Mouse (Mus musculus) T-helper 17 cell (primary cell): ENCODE measurements around the gene Pou4f1.

Experiments used
- in situ Hi-C, 2 experiments: fragments of 300-600 bp; cut with MboI, MseI; formaldehyde crosslinking; loops; 1 replicate in 1 of 2; 2 replicates in 1 of 2; pipeline ENCODE4 v1.15.1; 2025; ENCODE audit warnings: high pct_unique_total_duplicates in 2 of 2

Gene Pou4f1

DNA sequence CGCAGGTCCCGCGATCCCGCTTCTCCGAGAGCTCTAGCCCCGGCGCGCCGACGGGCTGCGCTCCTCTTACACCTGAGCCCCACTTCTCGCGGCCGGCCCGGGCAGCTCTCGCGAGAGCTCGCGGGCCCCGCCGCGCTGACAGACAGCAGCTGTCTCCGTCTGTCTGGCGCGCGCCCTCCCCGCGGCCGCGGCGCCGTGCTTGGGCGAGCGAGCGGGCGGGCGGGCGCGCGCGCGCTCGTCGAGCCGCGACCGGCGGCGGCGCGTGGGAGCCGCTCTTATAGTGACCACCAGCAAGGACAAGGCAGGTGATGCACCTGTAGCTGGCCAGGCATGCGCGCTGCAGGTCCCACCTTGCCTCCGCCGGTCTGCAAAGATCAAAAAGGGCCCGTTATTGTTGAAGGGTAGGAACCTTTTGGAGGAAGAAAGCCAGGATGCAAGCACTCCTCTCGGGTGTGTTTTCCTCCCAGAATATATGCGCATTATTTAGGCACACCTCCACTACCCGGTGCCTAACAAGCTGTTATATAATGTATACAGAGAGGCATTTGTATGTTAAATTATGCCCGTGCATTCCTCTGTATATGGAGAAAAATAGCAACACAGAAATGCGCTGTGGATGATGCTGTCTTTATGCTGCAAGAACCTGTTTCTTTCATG lies at the start of gene Pou4f1:
Gene Pou4f1 (minus strand): TSS at position 34 of the 657 bp plus-strand sequence.
- in situ Hi-C loops: loop anchor here (5.0 to 25.0 kb wide), 4 partner anchors 54 to 1431 kb away; partner anchors contain the start of genes Acod1 (in 1 of the 2) and Rnf219 (in 1 of the 2)

DNA sequence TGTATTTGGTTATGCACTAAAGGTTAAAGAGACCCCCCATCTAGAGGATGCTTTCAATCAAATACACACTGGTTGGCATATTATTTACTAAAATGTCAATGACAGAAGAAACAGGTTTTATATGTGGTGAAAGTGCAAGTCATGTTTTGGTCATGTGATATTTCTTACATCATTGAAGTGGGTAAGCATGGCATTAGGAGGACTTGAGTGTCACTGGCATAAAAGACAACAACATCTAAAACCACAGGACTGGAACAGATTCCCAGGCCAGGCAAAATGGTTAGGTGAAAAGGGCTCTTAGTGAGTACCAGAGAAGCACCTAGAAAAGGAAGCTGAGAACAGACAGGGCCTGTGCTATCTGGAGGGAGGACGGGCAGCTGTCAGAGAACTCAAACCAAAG lies 43.9 kb upstream of the Pou4f1 start:
- in situ Hi-C loops: loop anchor here (5.0 to 25.0 kb wide), 3 partner anchors 596 to 1101 kb away; partner anchors contain the start of gene Slain1 (in 1 of the 2)

DNA sequence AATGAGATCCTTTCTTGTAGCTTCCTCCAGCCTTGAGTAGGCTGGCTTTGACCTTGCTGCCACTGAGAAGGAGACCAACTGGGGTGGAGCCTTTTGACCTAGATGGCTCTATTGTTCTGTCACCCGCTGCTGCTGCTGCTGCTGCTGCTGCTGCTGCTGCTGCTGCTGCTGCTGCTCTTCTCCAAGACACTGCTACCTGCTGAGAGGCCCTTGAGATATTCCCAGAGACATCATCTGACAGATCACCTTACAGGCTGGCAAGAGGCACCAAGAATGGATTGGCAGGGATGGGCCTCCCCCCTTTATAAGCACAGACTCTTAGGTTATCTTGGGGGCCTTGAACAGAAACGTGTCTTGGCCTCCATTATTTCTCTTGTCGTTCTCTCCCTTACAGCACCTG lies 35.0 kb upstream of the Pou4f1 start:
- in situ Hi-C loops: loop anchor here (25.0 kb wide), 2 partner anchors 840 to 1110 kb away; partner anchors contain the start of gene Slain1 (in 1 of the 2)

DNA sequence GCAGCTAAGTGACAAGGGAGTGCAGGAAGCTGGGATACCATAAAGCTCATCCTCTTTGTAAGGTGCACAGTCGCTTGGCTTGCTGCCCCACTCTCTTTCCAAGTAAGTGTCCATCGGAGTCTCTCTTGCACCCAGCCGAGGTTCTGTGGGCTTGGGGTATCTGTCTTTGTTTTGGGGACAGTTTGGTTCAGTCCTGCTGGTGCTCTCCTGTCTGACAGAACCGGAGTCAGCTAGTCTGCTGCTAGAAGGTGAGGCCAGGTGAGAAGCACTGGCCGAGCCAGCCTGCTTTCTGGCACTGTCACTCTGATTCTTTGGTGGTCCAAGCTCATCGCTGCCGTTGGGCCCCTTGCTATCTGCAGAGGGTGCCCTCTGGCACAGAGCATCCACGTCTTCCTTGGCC lies 12.0 kb upstream of the Pou4f1 start:
- in situ Hi-C loops: loop anchor here (25.0 kb wide), 2 partner anchors 608 to 1392 kb away; partner anchors contain the start of gene Fbxl3 (in 1 of the 2)

DNA sequence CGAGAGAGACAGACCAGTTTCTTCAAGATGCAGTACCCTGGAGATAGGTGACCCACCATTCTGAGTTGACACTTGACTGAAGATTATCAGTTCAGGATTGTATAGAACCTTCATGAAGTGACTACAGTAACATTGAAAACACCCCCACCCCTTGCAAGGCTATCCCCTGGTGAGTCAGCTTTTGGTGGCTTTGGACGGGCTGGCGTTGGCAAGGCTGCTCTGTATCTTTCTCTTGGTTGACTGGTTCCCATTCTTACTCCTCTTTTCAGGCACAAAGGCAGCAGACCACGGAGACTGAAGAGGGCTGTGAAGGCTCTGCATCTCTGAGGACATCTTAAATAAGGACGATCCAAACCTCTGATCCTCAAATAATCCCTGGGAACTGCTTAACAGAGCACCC lies 10.8 kb upstream of the Pou4f1 start:
- in situ Hi-C loops: loop anchor here (25.0 kb wide), 2 partner anchors 609 to 1391 kb away; partner anchors contain the start of gene Fbxl3 (in 1 of the 2)

DNA sequence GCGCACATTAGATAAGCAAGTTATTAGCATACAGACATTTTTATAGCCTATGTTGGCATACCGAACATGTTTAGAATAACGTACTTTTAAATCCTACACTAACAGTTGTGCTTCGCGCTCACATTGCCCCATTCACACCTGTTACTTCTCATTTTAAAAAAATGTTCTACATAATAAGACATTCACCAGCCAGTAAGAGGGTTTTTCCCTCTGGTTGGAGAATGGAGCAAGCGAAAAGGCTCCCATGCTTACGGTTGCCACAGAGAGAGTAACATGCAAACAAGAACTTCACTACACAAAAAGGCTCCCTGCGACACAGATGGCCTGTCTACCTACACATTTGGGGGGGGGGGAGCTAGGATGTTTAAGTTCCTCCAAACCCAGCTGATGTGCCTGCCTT lies 9.8 kb upstream of the Pou4f1 start:
- in situ Hi-C loops: loop anchor here (25.0 kb wide), 2 partner anchors 610 to 1390 kb away; partner anchors contain the start of gene Fbxl3 (in 1 of the 2)

DNA sequence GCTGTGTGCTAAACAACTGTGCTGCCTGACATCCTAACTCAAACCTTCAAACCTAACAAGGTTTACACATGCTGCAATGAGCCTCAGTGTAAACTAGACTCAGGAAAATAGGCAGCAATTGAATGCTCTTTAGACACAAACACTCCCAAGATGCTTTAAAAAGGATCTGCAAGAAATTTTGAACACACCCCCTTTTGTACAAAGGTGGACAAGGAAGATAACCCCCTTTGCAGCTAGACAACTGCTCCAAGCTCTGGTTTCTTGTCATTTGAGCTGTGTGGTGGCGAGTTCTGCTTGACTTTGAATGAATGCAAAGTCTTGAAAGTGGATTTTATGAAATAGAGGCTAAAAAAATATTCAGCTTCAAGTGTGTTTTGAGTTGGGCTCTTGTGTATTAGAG lies 7.6 kb upstream of the Pou4f1 start:
- in situ Hi-C loops: loop anchor here (25.0 kb wide), 2 partner anchors 612 to 1388 kb away; partner anchors contain the start of gene Fbxl3 (in 1 of the 2)

DNA sequence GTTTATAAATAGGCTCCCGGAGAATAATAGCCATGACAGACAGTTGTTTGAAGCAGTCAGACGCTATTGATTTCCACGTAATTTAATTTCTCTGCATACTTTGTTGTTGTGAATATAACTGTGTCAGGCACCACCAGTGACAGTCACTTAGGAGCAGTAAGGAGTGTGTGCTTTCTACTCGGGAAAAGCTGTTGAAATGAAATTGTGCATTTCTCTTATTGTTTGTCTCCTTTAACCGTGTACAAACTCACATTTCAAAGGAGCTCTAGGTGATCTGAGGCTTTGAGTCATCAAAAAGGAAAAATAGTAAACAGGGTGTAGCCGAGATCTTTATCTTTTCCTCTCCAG lies 798 bp upstream of the Pou4f1 start:
- in situ Hi-C loops: loop anchor here (5.0 to 25.0 kb wide), 4 partner anchors 54 to 1431 kb away; partner anchors contain the start of genes Acod1 (in 1 of the 2) and Rnf219 (in 1 of the 2)

DNA sequence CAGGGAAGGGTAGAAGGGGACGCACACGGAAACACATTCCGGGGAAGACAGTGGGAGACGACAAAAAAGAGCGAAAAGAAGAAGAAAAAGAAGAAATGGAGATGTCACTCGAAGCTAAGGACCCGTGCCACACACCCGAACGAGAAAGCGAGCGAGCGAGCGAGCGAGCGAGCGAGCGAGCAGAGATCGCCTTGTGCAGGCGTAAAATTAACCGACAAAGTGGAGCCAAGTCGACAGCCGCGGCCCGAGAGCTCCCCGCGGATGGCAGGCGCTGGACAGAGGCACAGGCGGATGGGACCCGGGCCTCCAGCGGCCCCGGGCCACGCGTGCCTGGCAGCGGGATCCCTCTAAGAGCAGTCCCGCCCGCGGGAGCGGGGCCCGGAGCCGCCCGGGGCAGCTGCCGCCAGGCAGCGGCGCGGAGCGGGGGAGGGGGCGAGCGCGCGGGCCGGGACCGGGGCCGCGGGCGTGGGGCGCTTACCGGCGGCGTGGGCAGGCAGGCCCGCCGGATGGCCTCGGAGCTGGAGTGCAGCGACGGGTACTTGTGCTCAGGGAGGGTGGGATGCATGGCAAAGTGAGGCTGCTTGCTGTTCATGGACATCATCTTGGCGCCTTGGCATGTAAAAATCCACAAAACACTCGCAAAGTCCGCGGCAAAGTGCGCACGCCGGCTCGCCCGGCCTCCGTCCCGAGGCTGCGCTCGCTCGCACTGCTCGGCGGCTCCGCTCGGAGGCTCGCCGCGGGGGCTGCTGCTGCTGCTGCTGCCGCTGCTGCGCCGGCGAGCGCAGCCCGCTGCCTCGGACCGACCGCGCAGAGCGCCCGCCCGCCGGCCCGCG lies 450 bp downstream of the Pou4f1 start:
- in situ Hi-C loops: loop anchor here (5.0 to 25.0 kb wide), 4 partner anchors 55 to 1430 kb away; partner anchors contain the start of genes Acod1 (in 1 of the 2) and Rnf219 (in 1 of the 2)

DNA sequence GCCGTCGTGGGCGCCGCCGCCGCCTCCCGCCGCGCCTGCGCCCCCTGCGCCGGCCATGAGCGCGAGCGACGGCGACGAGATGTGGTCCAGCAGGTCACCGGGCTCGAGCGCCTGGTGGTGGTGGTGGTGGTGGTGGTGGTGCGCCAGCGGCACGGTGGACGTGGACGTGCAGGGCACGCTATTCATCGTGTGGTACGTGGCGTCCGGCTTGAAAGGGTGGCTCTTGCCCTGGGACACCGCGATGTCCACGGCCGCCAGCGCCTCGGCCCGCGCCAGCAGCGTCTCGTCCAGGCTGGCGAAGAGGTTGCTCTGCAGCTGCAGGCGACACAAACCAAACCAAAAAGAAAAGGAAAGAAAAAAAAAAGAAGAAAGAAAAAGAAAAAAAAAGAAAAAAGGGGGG lies 1.2 kb downstream of the Pou4f1 start:
- in situ Hi-C loops: loop anchor here (5.0 to 25.0 kb wide), 4 partner anchors 56 to 1429 kb away; partner anchors contain the start of genes Acod1 (in 1 of the 2) and Rnf219 (in 1 of the 2)

DNA sequence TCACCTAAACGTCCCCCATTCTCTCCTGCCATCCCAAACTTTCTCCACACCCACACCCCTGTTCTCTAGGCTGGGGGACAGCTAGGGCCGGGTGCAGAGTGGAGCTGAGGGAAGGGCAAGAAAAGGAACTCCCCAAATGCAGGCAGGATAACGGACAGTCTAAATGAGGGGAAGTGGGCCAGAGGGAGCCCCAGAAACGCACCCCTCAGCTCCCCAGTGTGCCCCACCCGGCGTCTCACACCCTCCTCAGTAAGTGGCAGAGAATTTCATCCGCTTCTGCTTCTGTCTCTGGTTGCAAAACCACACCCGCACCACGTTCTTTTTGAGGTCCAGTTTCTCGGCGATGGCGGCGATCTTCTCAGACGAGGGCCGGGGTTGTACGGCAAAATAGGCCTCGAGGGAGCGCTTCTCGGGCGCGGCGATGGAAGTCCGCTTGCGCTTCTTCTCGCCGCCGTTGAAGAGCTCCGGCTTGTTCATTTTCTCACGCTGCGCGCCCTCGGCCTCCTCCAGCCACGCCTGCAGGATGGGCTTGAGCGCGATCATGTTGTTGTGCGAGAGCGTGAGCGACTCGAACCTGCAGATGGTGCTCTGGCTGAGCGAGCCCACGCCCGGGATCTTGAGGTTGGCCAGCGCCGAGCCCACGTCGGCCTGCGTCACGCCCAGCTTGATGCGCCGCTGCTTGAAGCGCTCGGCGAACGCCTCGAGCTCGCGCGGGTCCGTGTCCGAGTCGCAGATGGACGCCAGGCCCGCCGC lies 2.1 kb downstream of the Pou4f1 start:
- in situ Hi-C loops: loop anchor here (5.0 to 25.0 kb wide), 4 partner anchors 57 to 1428 kb away; partner anchors contain the start of genes Acod1 (in 1 of the 2) and Rnf219 (in 1 of the 2)

DNA sequence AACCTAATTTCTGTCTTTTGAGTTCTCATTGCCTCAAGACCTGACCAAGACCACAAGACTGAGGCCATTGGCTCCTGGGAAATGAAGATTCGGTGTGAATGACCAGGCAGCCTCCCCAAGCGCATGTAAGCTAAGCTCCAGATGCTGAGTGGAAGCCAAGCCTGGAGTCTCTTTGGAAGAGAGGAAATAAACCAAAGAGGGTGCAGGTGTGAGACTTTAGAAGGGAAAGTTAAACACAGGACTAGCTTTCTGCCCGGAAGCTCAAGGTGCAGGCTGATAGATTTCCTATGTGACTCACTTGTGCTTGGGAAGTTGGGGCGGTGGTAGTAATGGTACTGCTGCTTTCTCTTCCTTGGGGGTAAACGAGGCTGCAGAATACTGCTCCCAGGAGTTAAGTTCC lies 3.0 kb downstream of the Pou4f1 start:
- in situ Hi-C loops: loop anchor here (5.0 to 25.0 kb wide), 4 partner anchors 57 to 1428 kb away; partner anchors contain the start of genes Acod1 (in 1 of the 2) and Rnf219 (in 1 of the 2)

DNA sequence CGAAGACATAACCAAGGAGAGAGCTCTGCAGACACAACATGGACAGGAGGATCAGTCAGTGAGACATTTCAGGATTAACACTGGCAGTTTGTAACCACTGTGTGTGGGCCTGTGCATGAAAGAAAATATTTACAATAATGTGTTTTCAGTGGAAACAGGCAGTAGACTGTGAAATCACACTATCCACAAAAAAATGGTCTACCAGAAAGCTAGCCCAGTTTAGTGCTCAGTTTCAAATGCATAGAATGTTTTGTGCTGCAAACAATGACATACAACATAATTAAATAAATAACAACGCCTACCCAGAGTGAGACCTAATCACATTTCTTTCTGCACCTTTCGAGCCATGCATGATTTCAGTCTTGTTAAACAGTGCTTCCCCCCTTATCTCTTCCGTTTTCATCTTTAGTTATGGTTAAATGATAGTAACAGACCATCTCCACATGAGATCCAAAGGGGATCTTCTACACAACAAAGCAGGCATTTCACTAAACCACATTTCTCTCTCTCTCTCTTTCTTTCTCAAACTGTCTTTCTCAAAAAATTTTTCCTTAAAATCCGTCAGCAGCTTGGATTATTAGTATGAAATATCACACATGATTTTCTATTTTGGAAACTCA lies 4.1 kb downstream of the Pou4f1 start:
- in situ Hi-C loops: loop anchor here in 1 of 2 experiments (25.0 kb wide), 3 partner anchors 751 to 1426 kb away; partner anchors contain the start of gene Acod1

DNA sequence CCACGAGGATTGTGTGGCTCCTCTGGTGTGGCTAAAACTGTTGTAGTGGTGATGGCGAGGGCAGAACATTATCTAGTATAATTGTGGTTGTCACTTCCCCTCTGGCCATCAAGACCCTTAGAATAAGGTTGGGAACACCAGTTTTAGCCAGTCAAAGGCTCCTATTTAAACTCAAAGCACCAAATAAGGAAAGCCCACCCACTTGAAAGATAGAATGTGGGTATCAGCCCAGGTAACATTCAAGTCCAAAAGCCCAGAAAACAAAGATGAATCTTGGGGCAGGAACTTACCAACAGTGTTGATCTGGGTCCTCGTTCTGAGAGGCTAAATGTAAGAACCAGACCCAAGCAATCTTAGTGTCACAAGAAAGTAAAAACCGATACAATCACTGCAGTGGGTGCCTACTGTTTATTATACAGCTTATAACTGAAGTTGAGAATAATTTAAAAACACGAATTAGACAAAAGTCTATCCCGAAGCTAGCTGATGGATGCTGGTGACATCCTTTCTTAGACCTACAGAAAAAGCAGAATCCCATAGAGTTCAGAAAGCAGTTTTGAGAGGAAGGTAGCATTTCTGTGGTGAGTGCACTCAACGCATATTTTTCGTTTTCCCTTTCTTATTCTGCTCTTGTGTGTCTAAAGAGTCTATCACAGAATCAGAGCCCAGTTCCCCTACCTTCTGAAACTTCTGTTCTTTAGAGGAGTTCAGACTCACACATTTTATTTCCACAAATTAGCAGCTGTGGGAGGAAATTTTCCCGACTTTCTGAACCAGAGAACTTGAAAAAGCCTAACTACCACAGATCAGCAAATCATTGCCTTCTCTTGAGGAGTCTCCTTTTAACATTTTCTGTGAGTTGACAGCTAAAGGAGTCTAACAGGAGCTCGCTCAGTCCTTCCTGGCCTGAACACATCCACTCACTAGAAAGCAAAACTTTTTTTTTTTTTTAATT lies 6.2 kb downstream of the Pou4f1 start:
- in situ Hi-C loops: loop anchor here in 1 of 2 experiments (25.0 kb wide), 3 partner anchors 749 to 1424 kb away; partner anchors contain the start of gene Acod1

DNA sequence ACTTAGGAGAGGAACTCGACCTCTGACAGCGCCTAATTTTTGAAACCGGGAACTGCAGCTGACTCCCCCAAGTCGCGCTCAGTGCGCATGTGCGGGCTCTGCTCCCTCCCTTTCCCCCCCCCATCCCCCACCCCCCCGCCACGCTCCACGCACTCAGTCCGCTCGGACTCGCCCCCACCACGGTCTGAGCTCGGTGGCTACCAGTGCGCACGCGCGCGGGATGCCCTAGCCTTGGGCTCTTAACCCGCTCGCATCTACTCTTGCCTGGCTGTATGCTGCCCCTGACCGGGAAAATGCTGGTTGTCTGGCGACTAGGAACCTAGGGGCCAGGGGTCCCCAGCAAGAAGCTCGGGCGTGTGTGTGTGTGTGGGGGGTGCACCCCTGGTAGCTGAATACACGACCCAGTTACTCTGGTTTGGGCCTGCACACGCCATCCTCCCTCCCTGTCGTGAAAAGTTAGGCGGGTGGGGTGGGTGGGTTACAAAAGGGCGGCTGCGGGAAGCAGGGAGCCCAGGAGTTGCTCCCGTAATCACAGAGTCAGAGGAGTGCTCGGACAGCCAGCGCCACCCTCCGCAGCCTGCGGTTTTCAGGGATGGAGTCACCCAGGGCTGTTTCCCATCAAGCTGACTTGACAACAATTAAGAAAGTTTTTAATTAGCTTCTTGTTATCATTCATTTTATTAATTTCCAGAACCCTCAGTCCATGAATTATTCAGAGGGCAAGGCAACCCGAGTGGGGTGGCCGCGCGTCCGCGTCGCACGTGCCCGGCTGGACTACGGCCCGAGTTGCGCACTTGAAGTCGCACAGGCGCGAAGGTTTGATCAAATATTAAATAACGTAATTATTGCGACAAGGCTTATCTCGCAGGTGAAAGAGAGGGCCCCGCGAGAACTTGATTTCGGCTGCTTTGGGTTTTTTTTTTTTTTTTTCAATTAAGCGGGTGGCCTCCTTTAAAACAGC lies 7.2 kb downstream of the Pou4f1 start:
- in situ Hi-C loops: loop anchor here in 1 of 2 experiments (25.0 kb wide), 3 partner anchors 748 to 1423 kb away; partner anchors contain the start of gene Acod1

DNA sequence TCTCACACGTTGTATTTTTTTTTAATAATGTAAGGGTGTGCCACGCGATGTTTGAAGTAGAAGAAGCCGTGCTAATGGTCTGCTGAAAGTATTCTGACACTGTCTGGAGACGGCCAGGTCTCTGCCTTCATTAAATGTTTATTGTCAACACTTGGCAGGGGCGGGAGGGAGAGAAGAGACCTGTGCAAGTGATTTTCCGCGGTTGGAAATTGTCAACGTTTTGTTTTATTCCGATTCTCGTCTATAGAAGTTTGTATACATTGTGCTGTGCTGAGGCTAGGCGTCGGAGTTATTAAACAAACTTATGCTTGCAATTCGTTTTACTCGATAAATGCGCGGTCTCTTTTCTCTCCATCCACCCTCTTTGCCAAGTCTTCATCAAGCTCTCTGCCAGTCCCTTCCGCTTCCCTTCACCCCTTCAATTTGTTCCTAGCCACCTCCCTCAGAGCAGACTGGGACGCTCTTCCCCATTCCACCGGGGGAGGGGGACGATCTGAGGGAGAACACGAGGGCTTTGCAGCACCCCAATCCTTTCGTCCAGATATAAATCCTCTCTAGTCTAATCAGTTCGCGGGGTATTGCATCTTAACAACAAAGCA lies 8.2 kb downstream of the Pou4f1 start:
- in situ Hi-C loops: loop anchor here in 1 of 2 experiments (25.0 kb wide), 3 partner anchors 747 to 1422 kb away; partner anchors contain the start of gene Acod1
